Mouse (Mus musculus) forebrain, embryonic 16.5 days (tissue): ENCODE data around the gene Parp14. TPM values are rescaled to one million over a fixed set of nuclear protein-coding genes. Genes with fewer than 3 reads are reported as not detected.
"Not testable (repeated sequence)": the region's sequence is repeated elsewhere in the genome, so short reads cannot be mapped to it uniquely, and the experiment has no call there.

Experiments used
- ATAC-seq: fragments of 200-750 bp; cut with Nextera tagmentation; 2 replicates; pipeline ENCODE4 v1.8.0; 2017; ENCODE audit warnings: mild to moderate bottlenecking, moderate library complexity
- H3K27ac ChIP-seq: fragments of 300-500 bp; sonication (generic); 2 replicates; pipeline ENCODE4 v1.5.1; 2014; ENCODE audit warnings: low read length, control low read depth
- H3K27me3 ChIP-seq: fragments of 300-500 bp; sonication (generic); replicated peaks from 2 replicates; pipeline ENCODE4 v1.6.1; 2014; ENCODE audit warnings: low read length; ENCODE audit not compliant: control insufficient read depth, insufficient read depth
- H3K36me3 ChIP-seq: fragments of 300-500 bp; sonication (generic); 2 replicates; pipeline ENCODE4 v1.6.1; 2014; ENCODE audit not compliant: control insufficient read depth, insufficient read depth
- H3K4me1 ChIP-seq: fragments of 300-500 bp; sonication (generic); replicated peaks from 2 replicates; pipeline ENCODE4 v1.6.1; 2014; ENCODE audit warnings: low read length; ENCODE audit not compliant: control insufficient read depth, insufficient read depth
- H3K4me2 ChIP-seq: fragments of 300-500 bp; sonication (generic); 2 replicates; pipeline ENCODE4 v1.6.1; 2014; ENCODE audit warnings: mild to moderate bottlenecking, low read length, control low read depth
- H3K4me3 ChIP-seq: fragments of 300-500 bp; sonication (generic); replicated peaks from 2 replicates; pipeline ENCODE4 v1.5.1; 2014; ENCODE audit warnings: mild to moderate bottlenecking, low read length, control low read depth
- H3K9ac ChIP-seq: fragments of 300-500 bp; sonication (generic); replicated peaks from 2 replicates; pipeline ENCODE4 v1.6.1; 2014; ENCODE audit warnings: low read depth, low read length, control low read depth
- H3K9me3 ChIP-seq: fragments of 300-500 bp; sonication (generic); 2 replicates; pipeline ENCODE4 v1.6.1; 2016; ENCODE audit warnings: low read length; ENCODE audit not compliant: control insufficient read depth
- WGBS: fragments of 180-500 bp; shearing (Covaris S2); extraction: QIAGEN DNeasy Blood & Tissue Kit; methylation state at CpG from one replicate; pipeline ENCODE4 v1.1.7; 2014; 5-methylcytosine and 5-hydroxymethylcytosine counted together
- polyA plus RNA-seq: library from polyadenylated mRNA; unstranded; fragments of >200 nt; fragmentation: Nextera tagmentation; extraction: Ambion mirVana; gene quantifications from 2 replicates; pipeline ENCODE4 v1.2.1, GENCODE M21; 2015

The Parp14 gene
- polyA plus RNA-seq, 1 experiment from 2014 or later, result 0.13 TPM

- Histone ChIP-seq H3K4me1 (no peaks in the 10 kb centered on the region), H3K27ac (no peak overlapping the region), H3K4me3 (no peak overlapping the region), H3K27me3 (no peaks in the 10 kb centered on the region), H3K36me3 (no peaks in the 10 kb centered on the region), H3K9me3 (0 out of 2 replicates have a peak, but pooled peaks cover 2% of the 10 kb centered on the region), H3K9ac (no peak overlapping the region), H3K4me2 (no peak overlapping the region)
- ATAC-seq, result no peak
- 92% methylated on average over 3 of the region's 3 CpGs for WGBS
Measured at GRCm38 (mm10) chr16:35905355-35905754, 34.0 kb upstream of the Parp14 start.

GRCm38 (mm10) chr16:35904121-35904736, 32.9 kb upstream of the Parp14 start:
- ATAC-seq, result no peak
- H3K4me1 ChIP-seq, result no peaks in the 10 kb centered on the region
- 0 out of 2 replicates have a peak, but pooled peaks cover 2% of the 10 kb centered on the region for H3K9me3 ChIP-seq
- H3K4me3 ChIP-seq, result no peak overlapping the region
- H3K27me3 ChIP-seq, result no peaks in the 10 kb centered on the region
- no peak overlapping the region for H3K9ac ChIP-seq
- H3K27ac ChIP-seq, result no peak overlapping the region
- H3K36me3 ChIP-seq, result no peaks in the 10 kb centered on the region
- H3K4me2 ChIP-seq, result no peak overlapping the region
- 85% methylated on average over 4 of the region's 4 CpGs for WGBS

- 83% methylated on average over 6 of the region's 6 CpGs for WGBS
- no peaks in the 10 kb centered on the region for H3K9me3 ChIP-seq
- ATAC-seq, result no peak
Measured at GRCm38 (mm10) chr16:35903014-35903640, 31.8 kb upstream of the Parp14 start.

GRCm38 (mm10) chr16:35900541-35900940, 29.2 kb upstream of the Parp14 start:
- Histone ChIP-seq H3K9ac (no peak overlapping the region), H3K4me3 (no peak overlapping the region), H3K9me3 (no peaks in the 10 kb centered on the region), H3K27ac (no peak overlapping the region), H3K4me1 (no peaks in the 10 kb centered on the region), H3K36me3 (no peaks in the 10 kb centered on the region), H3K27me3 (no peaks in the 10 kb centered on the region), H3K4me2 (no peak overlapping the region)
- 94% methylated on average over 3 of the region's 3 CpGs for WGBS
- ATAC-seq, result no peak

More at GRCm38 (mm10) chr16:35903014-35903640, 31.8 kb upstream of the Parp14 start:
- no peaks in the 10 kb centered on the region for H3K27me3 ChIP-seq
- H3K4me1 ChIP-seq, result no peaks in the 10 kb centered on the region
- no peak overlapping the region for H3K4me2 ChIP-seq
- H3K27ac ChIP-seq, result no peak overlapping the region
- H3K36me3 ChIP-seq, result no peaks in the 10 kb centered on the region
- no peak overlapping the region for H3K4me3 ChIP-seq
- H3K9ac ChIP-seq, result no peak overlapping the region

- Histone ChIP-seq H3K27me3 (no peaks in the 10 kb centered on the region), H3K4me2 (no peak overlapping the region), H3K27ac (no peak overlapping the region), H3K4me3 (no peak overlapping the region), H3K9ac (no peak overlapping the region), H3K9me3 (no peaks in the 10 kb centered on the region), H3K4me1 (no peaks in the 10 kb centered on the region), H3K36me3 (no peaks in the 10 kb centered on the region)
- ATAC-seq, result no peak
- WGBS, result 69% methylated on average over 6 of the region's 6 CpGs
Measured at GRCm38 (mm10) chr16:35894997-35895396, 23.7 kb upstream of the Parp14 start.

- H3K27me3 ChIP-seq, H3K9ac ChIP-seq, H3K4me2 ChIP-seq, H3K27ac ChIP-seq, ATAC-seq, H3K36me3 ChIP-seq, H3K9me3 ChIP-seq, H3K4me1 ChIP-seq, H3K4me3 ChIP-seq: not testable (repeated sequence)
- WGBS, result 80% methylated on average over 5 of the region's 5 CpGs
Measured at GRCm38 (mm10) chr16:35891603-35892002, 20.3 kb upstream of the Parp14 start.

GRCm38 (mm10) chr16:35890645-35891044, 19.3 kb upstream of the Parp14 start:
- ATAC-seq, result no peak
- WGBS, result 74% methylated on average over 3 of the region's 3 CpGs
- H3K27ac ChIP-seq, result no peak overlapping the region
- no peaks in the 10 kb centered on the region for H3K36me3 ChIP-seq
- no peak overlapping the region for H3K9ac ChIP-seq
- no peaks in the 10 kb centered on the region for H3K27me3 ChIP-seq
- H3K4me3 ChIP-seq, result no peak overlapping the region
- H3K4me1 ChIP-seq, result no peaks in the 10 kb centered on the region
- no peaks in the 10 kb centered on the region for H3K9me3 ChIP-seq
- H3K4me2 ChIP-seq, result no peak overlapping the region

- no peaks in the 10 kb centered on the region for H3K27me3 ChIP-seq
- 89% methylated on average over 5 of the region's 5 CpGs for WGBS
- no peaks in the 10 kb centered on the region for H3K9me3 ChIP-seq
- no peak overlapping the region for H3K27ac ChIP-seq
- H3K36me3 ChIP-seq, result no peaks in the 10 kb centered on the region
- no peak overlapping the region for H3K9ac ChIP-seq
- H3K4me1 ChIP-seq, result no peaks in the 10 kb centered on the region
- H3K4me3 ChIP-seq, result no peak overlapping the region
- no peak for ATAC-seq
- no peak overlapping the region for H3K4me2 ChIP-seq
Measured at GRCm38 (mm10) chr16:35888910-35889309, 17.6 kb upstream of the Parp14 start.

GRCm38 (mm10) chr16:35888174-35888573, 16.8 kb upstream of the Parp14 start:
- ATAC-seq, result no peak
- 78% methylated on average over 7 of the region's 7 CpGs for WGBS
- Histone ChIP-seq H3K36me3 (no peaks in the 10 kb centered on the region), H3K27ac (no peak overlapping the region), H3K9me3 (no peaks in the 10 kb centered on the region), H3K4me1 (no peaks in the 10 kb centered on the region), H3K9ac (no peak overlapping the region), H3K27me3 (no peaks in the 10 kb centered on the region), H3K4me3 (no peak overlapping the region), H3K4me2 (no peak overlapping the region)
